Mouse (Mus musculus): Measurements from ENCODE around the gene Ttll11.

Gene Ttll11

DNA sequence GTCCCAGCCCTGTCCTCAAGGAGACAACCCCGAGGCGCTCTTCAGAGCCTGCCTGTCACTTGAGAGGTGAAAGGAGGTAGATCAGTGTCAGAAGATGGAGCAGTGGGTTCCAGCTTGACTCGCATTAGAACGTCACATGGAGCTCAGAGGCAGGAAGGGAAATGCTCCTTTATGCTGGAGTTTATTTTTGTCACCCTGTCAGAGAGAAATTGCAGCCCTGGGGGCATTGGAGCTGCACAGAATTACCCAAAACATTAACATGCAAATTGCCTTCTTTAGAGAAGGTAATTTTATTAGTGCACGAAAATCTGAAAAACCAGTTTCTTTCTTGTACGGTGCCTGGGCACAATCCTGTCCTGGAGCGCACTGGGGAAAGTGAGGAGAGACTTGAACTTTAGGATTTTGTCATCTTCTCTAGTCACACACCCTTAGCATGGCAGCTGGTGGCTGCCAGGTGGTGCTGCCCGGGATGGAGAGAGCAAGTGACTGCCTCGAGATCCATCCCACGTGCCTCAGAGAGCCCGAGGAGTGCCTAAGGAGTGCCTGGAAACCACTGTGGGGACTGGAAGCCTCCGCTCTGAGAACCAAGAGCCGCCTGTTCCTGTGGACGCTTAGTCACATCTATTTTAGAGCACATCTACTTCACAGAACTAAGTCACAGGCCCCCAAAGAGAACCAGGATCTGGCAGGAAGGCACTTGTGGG lies 211.7 kb downstream of the Ttll11 start:
- peak in 1 of 2 experiments; percentile 50 for DNase-seq (ENCODE audit: low spot score in 2 of 2)

DNA sequence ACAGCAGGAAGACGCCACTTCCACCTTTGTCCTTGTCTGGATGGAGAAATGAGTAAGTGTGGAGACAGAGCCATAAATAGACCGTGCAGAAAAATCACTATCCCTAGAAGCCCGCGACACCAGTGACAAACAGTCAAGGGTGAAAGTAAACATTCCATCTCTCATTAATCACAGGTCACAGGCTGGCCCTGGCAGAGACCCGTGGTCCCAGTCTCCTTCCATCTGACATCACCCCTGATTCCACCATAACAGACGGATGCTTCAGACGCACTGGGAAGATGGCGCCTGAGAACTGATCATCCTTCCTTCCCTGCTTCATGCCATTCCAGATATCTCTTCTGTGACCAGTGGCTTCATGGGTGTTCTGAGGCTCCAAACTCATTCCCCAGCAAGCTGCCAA lies 215.4 kb downstream of the Ttll11 start:
- DNase-seq (ENCODE audit: low spot score in 2 of 2) = no peak

GRCm38 (mm10) chr2:35763818-35764217 lies 215.9 kb downstream of the Ttll11 start:
- no peak for DNase-seq (ENCODE audit: low spot score in 2 of 2)

GRCm38 (mm10) chr2:35761458-35761857 lies 218.3 kb downstream of the Ttll11 start:
- no peak for DNase-seq (ENCODE audit: low spot score in 2 of 2)

- DNase-seq (ENCODE audit: low spot score in 2 of 2) = no peak
Observed at GRCm38 (mm10) chr2:35760867-35761266, 218.8 kb downstream of the Ttll11 start.

DNA sequence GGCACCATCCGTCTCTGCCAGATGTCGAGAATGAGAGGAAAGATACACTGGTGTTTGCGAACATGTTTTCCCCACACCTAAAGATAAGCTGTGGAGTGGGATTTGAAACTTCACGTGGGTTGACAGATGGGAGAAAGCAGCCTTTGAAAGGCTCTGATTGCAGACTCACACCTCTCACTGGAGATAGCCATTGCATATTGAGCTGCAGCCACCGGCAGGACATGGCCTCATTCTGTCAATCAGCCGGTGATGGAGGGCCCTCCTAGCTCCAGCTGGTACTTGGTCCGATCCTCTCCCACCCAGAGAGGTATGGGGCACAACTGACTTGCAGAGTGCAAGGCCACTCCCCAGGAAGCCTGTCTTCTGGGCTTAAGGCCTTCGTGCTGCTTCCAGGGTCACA lies 219.4 kb downstream of the Ttll11 start:
- DNase-seq (ENCODE audit: low spot score in 2 of 2) = no peak

- no peak for DNase-seq (ENCODE audit: low spot score in 2 of 2)
Observed at GRCm38 (mm10) chr2:35756467-35756866, 223.2 kb downstream of the Ttll11 start.

- DNase-seq (ENCODE audit: low spot score in 2 of 2) = no peak
Observed at GRCm38 (mm10) chr2:35751781-35752505, 227.8 kb downstream of the Ttll11 start.

DNA sequence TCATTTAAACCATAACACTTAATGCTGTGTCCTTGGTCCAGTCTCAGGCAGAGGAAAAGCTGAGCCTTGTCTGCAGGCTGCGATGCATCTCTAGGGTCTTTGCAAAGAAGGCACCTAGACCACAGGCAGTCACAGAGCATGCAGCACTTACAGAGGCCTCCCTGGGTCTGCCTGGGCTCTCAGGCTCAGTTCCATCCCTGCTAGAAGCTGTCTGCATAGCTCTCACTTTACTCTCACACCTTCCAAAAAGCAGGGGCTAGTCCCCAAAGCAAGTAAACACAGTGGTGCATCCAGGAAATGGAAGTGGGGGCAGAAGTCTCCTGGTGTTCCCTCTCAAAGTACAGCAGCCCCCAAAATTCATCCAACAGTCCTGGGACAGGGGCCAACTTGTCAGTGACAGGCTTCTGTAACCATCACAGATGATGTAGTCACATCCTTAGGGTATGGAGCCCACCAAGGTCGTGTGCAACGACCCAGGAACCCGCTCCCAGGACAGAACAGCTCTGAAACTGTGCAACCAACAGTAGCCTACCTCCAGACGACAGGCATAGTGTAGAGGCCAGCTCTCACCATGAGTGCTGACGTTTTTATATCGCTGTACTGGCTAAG lies 229.1 kb downstream of the Ttll11 start:
- no peak for DNase-seq (ENCODE audit: low spot score in 2 of 2)

DNA sequence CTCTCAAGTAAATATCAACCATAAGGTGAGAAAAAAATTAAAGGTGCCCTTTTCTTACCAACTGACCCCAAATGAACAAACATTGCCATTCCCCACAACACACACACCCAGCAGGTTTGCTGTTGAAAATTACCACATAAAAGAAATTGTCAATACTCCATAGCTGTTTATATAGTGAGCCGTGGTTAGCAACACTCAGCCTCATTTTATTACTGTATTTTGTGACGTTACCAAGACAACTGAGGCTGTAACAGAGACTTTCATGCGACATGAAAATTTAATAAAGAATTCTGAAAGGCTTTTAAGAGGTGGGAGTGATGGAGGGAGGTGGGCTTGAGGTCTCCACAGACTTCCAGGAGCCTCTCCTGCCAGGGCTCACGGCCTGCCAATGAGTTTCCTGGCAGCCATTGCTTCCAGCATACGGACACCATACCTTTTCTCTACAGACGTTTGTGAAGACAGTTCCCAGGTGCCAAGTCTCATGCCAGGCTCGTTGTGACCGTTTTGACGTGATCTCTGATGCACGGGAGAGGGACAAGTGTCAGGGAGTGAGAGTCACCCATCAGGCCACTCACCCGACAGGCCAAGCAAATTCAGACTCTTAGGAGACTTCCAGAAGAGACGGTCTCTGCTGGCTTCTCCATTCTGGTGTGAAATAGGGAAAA lies 232.2 kb downstream of the Ttll11 start:
- DNase-seq (ENCODE audit: low spot score in 2 of 2) = no peak

DNA sequence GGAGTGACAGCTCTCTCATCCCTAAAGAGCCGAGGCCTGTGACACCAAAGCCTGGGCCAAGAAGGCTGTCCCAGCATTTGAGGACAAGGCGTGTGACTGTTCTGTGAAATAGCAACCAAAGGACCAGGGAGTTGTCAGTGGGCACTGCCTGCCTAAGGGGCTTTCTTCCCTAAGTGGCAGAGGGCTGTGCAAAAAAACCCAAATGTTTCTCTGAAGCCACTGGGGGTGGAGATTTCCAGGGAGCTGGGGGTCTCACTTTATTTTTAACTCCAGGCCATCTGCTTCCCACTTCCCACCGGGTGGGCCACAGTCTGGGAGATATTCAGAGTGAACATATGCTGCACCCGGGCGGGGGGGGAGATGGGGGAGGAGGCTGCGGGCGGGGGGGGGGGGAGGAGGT lies 233.1 kb downstream of the Ttll11 start:
- peak in 1 of 2 experiments; percentile 54 for DNase-seq (ENCODE audit: low spot score in 2 of 2)

DNA sequence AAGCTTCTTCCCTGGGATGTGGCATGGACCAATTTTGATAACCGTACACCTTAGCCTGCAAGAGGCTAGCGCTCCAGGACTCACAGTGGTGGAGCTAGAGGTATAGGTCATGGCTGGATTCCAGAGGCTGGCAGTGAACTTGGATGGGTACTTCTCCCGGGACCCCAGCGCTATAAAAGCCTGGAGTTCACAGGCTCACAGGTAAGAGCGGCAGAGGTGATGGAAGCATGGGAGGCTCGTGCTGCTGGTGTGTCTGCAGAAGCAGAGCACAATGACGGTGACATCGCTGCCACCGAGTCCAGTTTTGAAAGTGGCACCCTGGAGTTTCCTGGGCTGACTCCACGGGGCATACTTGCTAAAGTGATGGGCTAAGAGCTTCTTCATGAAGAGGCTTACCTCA lies 233.8 kb downstream of the Ttll11 start:
- no peak for DNase-seq (ENCODE audit: low spot score in 2 of 2)

DNA sequence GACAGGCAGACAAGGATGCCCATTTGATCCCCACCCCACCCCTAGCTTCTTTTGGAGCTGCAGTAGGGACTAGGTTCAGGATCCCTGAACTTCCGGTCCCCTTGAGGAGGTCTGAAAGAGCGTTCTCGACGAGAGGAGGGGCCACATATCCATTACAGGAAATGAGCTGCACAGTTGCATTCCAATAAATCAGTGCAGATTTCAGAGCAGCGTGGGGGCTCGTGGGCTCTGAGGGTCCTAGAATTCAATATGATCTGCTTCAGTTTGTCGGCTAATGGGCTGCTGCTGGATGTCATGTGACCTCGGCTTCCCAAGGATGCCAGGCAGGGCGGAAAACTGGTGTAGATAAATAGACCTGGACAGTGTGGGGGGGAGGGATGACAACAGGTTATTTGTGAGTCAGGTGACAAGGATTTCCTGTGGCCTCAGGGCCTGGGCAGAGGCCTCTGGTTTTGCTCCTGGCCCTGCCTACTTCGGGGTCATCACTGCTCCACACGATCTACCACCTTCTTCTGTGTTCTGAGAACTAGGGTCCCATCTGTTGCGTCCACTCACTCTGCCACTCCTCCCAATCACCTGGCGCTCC lies 240.0 kb downstream of the Ttll11 start:
- DNase-seq (ENCODE audit: low spot score in 2 of 2) = no peak

DNA sequence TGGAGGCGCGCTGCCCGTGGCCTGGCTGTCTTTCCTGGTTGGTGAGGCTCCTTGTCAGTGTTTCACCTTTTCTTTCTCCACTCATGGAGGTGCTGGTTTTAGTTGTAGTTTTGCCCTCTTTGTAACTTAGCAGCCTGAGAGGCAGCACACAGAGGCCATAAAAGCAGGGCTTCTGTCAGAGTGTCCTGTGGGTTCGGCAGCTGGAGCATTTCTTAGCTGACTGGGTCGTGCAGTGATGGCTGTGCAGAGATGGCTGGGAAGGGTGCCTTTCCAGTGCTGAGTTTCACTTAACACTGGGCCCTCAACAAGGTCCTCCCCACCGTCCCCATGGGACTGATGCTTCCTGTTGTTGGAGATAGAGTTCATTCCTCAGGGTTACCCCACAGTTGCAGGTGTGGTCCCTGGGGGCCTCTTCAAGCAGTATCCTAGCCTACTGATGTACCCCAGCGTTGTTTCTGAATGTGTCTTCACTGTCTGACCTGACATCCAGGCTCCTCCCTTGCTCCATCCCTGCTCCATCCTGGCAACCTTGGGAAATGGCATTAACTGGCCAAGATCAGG lies 242.2 kb downstream of the Ttll11 start:
- no peak for DNase-seq (ENCODE audit: low spot score in 2 of 2)

GRCm38 (mm10) chr2:35736061-35736460 lies 243.7 kb downstream of the Ttll11 start:
- no peak for DNase-seq (ENCODE audit: low spot score in 2 of 2)

DNA sequence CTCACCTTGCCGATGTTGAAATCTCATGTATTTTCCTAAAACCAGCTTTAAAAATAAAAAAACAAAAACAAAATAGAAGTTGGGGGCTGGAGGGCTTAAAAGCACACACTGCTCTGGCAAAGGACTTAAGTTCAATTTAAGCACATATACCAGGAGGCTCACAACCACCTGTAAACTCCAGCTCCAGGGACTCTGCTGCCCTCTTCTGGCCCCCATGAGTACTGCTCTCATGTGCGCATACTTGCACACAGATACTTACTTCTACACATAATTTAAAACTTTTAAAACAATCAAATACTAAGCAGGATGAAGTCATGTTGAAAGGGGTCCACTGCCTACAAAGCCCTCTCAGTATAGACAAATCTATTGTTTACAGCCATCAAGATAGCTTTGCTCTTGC lies 244.7 kb downstream of the Ttll11 start:
- no peak for DNase-seq (ENCODE audit: low spot score in 2 of 2)

DNA sequence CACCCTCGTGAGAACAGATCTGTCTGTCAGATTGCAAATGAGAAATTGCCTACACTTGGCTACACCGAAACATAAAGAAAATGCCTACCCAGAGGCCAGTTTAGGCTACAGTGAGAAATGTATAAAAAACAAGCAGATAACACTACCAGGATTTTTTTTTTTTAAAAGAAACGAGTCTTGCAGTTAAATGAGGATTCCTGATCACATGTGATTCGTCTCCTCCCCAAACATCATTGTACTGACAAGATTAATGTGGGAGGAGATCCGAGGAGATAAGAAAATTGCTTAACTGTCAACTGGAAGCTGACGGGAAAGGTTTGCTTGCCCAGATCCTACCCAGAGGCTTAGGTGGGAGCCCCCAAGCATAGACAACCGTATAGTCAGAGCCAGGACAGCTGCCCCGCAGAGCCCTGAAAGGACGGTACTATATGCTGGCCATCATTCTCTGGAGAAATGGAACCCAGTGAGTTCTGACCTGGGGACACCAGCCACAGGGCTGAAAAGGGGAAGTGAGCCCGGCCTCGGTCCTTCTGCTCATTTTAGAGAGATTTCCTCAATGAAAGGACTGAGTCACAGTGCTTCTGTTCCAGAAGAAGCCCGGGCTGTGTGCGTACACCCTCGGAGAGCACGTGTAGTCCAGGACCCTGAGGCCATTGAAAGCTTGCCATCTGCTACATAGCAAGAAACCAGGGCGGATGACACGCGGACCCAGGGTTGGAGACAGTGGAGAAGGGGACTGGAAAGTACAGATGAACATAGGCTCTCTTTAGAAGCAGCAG lies 247.9 kb downstream of the Ttll11 start:
- DNase-seq (ENCODE audit: low spot score in 2 of 2) = no peak

- DNase-seq (ENCODE audit: low spot score in 2 of 2) = no peak
Observed at GRCm38 (mm10) chr2:35729077-35730065, 250.3 kb downstream of the Ttll11 start.

DNA sequence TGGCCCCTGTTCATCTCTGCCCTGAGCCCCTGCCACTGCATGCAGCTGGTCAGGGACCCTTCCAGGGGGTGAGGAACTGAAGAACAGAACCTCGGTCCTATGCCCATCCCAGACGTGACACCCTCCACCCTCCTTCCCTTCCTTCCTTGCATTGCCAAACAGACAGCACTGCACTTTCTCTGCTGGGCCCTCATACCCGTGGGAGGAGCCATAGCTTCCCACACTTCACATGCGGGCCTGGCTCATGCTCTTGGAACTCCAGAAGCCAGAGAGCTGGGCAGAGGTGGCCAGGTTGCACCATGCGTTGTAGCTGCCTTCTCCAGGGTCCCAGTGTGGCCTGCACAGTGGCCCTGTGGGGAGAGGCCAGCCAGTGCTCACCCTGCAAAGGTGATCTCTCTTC lies 251.1 kb downstream of the Ttll11 start:
- no peak for DNase-seq (ENCODE audit: low spot score in 2 of 2)

- DNase-seq (ENCODE audit: low spot score in 2 of 2) = no peak
Observed at GRCm38 (mm10) chr2:35723691-35724090, 256.0 kb downstream of the Ttll11 start.

Data from frontal cortex, postnatal 10 days (tissue).